Mouse (Mus musculus) small intestine, adult 2 months (tissue): ENCODE data around the gene Bckdhb.

Source experiments
- CTCF ChIP-seq: fragments of 200-500 bp; IDR thresholded peaks from 2 replicates; pipeline ENCODE4 v1.5.1; 2012; ENCODE audit warnings: low read depth, mild to moderate bottlenecking, control low read depth, inconsistent platforms, low read length, moderate library complexity, mixed read lengths; ENCODE audit not compliant: insufficient replicate concordance, insufficient read length; ENCODE audit errors: extremely low read depth
- POLR2A ChIP-seq: fragments of 200-500 bp; IDR thresholded peaks from 2 replicates; pipeline ENCODE4 v1.6.1; 2012; ENCODE audit warnings: low read depth, mild to moderate bottlenecking, control low read depth, inconsistent platforms, low read length, moderate library complexity

DNA sequence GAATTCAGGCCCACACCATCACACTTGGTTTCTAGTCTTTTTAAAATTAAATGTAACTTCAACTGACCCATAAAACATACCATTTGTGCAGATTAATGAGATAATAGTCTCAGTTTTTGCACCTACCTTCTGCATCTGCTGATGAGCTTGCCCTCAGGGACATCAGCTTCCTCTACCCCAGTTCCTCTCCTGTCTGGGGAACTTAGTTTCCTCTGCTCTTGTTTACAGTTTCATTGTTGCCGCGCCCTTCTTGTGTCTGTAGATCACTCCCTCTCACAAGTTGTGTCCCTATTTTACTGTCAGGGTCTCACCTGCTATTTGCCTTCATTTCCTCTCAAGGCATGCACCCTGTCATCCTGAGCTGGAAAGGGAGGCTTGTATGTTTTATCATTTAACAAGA, 103.2 kb downstream of the Bckdhb start:
- no peak for TF ChIP-seq CTCF
- TF ChIP-seq POLR2A: no peak
